Mouse (Mus musculus): ENCODE results near the gene Zfp568.
A peak's percentile ranks its signal among the peaks of the same experiment; 100 is the strongest.

The Zfp568 gene

DNA sequence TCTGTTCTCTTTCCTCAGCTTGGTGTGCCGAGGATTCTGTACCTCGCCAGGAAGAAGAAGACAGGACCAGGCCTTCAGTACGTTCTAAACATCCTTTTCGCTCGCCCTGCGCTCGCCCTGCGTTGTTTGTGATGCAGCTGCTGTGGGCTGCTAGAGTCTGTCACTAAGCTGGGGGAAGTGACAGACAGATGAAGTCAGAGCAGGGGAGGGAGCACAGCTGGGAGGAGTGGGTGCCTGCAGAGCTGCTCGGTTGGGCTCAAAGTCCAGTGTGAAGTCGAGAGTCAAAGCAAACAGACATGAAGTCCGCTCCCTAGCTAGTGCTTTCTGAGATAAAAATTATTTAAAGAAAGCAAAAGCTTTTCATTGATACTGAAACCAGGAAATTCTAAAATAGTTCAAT is 5.3 kb downstream of the Zfp568 start:
- DNase-seq (ENCODE audit: low spot score in 2 of 2): no peak

DNA sequence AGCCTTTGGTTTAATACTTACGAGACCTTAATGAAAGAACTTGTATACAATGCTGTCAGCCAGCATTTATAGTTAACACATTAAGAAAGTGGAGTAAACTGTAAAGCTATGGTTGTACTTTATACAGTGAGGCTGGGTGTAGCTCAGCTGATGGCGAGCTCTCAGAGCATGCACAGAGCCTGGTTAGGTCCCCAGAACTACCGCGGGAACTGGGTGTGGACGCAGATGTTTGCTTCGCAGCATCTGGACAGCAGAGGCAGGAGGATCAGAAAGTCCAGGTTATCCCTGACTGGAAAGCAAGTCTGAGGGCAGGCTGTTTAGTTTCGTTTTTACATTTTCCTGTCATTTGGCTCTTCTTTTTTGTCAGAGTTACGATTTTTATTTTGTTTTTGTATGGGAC is 8.9 kb downstream of the Zfp568 start:
- no peak for DNase-seq (ENCODE audit: low spot score in 2 of 2)

DNA sequence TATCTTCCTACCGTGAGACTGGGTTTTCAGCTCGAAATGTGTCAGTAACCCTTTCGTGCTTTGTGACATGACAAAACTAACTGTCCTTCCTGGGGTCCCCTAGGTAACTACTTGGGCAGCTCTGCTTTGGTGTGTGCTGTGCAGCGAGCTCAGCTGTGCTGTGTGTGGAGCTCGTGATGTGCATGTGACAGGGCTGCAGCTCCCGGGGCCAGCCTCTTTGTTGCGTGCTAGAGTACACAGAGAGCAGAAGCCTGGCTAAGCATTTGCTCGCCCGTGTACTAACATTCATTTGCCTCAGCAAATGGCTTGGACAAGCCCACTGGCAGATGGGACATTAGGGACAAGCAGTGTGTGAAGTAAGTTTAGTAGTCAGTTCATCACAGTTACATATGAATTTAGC is 9.6 kb downstream of the Zfp568 start:
- DNase-seq (ENCODE audit: low spot score in 2 of 2): no peak

- DNase-seq (ENCODE audit: low spot score in 2 of 2): no peak
Observed at GRCm38 (mm10) chr7:29995134-29995533, 11.4 kb downstream of the Zfp568 start.

DNA sequence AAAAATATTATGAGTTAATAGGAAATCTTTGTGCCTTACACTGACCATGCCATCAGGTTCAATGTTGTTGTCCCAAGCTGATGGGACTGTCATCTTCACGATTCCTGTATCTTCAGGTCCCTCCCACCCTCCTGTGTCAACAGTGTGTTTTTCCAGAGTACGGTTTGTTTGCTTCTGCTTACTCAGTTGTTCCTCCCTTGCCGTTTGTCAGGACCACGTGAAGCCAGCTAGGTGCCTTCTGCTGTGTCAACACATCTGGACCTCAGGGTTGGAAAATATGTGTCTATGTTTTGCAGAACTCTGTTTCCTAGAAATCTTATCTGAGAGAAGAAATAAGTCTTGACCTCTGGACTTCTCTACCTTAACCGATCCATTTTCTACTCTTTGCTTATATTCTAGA is 16.8 kb downstream of the Zfp568 start:
- DNase-seq (ENCODE audit: low spot score in 2 of 2): no peak

DNA sequence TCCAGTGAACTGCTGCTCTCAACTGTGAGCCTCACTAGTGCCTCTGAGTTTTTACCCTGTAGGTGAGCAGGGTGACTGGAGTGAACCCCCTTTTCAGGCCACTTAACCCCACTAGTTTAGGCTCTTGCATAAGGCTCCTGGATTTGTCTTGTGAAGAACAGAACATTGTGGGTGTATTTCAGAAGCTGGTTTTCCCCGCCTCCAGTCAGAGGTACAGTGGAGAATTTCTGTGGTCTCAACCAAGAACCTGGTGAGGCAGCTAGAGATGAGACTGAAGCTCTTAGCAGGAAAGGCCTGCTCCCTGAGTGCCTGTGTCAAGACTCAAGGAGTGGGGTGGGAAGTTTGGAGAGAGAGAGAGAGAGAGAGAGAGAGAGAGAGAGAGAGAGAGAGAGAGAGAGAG is 23.8 kb downstream of the Zfp568 start:
- no peak for DNase-seq (ENCODE audit: low spot score in 2 of 2)

DNA sequence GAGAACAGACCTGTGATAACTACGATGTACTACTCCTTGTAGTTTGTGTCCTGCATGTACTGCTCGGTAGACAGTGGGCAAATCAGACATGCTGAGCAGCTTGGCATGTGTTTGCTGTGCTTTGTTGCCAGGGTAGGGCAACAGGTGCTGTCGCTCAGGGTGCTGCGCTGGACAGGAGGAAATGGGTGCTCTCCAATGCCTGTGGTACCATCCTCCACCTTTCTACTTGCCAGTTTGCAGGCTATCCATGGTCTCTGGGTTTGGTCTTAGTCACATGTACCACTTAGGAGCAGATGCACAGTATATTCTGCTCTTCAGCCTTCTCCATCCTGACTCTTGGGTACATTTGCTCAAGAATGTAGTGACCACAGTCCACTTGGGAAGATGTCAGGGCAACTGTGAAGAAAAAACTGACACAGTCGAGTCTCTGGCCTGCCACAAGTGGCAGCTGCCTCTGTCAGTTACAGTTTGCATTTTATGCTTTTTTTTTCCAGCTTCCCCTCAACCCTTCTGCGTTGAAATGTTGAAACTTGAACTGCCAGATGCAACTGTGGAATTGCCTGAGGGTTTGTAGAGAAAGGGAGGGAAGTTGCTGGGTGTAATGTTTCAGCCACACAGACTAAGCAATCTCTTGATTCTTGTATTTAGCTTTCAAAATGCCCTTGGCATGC is 24.4 kb downstream of the Zfp568 start:
- DNase-seq (ENCODE audit: low spot score in 2 of 2): no peak

DNA sequence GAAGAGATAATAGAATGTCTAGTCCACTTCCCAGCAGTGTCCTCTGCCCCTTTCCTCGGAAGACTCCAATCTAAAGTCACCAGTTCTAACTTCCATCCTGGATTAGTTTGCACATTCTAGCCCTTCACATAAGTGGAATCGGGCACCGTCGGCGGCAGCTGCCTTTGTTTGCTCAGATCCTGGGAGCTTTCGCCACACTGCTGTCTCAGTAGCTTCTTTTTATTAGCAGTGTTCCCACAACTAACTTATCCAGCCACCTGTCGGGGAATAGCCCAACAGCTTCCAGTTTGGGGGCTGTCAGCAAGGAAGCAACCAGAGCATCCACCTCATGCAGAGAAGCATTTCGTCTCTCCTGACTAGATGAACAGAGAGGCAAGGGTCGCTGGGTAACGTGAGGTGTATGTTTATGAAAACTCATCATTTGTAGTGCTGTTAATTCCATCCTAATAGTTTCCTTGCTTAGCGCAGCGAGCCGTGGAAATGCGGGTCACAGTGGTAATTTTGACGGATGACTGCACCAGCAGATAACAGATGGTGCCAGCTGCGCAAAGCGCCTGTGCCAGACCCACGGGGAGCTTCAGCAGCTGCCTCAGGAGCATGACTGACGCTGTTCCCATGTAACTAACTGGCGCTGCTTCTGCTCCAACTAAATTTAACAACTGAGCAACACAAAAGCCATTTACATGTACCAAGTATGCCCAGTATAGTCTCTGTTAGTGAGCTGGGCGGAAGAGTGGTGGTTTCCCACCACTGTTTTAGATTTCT is 25.7 kb downstream of the Zfp568 start:
- DNase-seq (ENCODE audit: low spot score in 2 of 2): peak in 1 of 2 experiments; percentile 65

- DNase-seq (ENCODE audit: low spot score in 2 of 2): no peak
Observed at GRCm38 (mm10) chr7:30010551-30011195, 26.9 kb downstream of the Zfp568 start.

DNA sequence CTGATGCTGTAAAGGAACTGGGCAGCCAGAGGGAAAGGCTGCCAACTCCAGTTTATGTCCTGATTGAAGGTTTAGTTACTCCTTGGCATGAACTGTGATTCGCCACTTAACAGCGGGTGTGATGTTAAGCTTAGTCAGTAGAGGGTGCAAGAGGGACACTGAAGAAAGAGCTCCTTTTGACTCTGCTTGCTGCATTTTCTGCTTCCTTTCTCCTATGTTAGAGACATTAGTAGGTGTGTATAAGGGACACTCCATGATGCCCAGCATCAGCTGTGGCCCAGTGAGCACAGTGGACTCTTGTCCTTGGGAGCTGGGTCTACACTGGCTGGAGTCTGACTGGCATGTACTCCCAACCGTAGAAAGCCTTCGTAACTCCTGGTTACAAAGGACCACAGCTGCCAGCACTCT is 29.2 kb downstream of the Zfp568 start:
- DNase-seq (ENCODE audit: low spot score in 2 of 2): peak; percentile 38 to 57

DNA sequence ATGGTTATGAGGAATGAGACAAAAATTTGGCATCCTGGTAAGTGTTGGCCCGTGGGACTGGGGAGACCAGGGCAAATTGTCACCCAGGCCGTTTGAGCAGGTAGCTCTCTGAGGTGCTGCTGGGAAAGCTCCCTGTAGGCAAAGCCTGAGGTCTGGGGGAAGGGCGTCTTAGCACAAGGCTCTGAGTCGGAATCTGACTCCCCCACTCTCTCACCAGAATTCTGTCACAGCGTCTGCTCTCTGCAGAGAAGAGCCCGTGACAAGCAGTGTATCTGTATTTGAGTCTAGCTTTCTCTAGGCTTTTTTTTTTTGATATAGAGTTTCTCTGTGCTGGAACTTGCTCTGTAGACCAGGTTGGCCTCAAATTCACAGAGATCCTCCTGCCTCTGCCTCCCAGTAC is 33.5 kb downstream of the Zfp568 start:
- DNase-seq (ENCODE audit: low spot score in 2 of 2): no peak

- DNase-seq (ENCODE audit: low spot score in 2 of 2): no peak
Observed at GRCm38 (mm10) chr7:30019543-30019942, 35.8 kb downstream of the Zfp568 start.

DNA sequence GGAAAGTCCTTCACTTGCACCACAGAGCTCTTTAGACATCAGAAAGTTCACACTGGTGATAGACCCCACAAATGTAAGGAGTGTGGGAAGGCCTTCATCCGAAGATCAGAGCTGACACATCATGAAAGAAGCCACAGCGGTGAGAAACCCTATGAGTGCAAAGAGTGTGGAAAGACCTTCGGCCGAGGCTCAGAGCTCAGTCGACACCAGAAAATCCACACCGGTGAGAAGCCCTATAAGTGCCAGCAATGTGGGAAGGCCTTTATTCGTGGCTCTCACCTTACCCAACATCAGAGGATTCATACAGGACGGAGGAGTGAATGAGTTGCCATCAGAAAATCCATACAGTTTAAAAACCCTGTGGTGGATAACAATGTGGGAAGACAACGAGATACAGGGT is 39.6 kb downstream of the Zfp568 start:
- no peak for DNase-seq (ENCODE audit: low spot score in 2 of 2)

DNA sequence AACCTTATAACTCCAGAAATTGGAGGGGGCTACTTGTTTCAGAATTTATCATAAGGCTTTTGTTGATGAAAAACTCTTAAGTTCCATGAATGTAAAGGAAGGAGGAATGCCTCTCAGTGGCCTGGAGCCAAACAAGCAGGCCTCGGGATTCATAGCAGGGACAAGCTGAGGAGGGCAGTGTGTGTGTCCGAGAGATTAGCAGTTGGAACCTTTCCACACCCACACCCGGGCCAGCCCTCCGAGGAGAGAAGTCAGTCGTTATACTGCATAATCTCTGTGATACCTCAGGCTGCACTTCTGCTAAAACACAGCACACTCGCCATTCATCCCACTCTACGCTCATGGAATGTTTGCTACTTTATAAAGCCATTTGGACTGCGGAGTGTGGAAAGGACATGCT is 40.0 kb downstream of the Zfp568 start:
- no peak for DNase-seq (ENCODE audit: low spot score in 2 of 2)

- no peak for DNase-seq (ENCODE audit: low spot score in 2 of 2)
Observed at GRCm38 (mm10) chr7:30025358-30025757, 41.6 kb downstream of the Zfp568 start.

GRCm38 (mm10) chr7:30027331-30027730 is 43.6 kb downstream of the Zfp568 start:
- DNase-seq (ENCODE audit: low spot score in 2 of 2): no peak

GRCm38 (mm10) chr7:30028572-30028971 is 44.8 kb downstream of the Zfp568 start:
- DNase-seq (ENCODE audit: low spot score in 2 of 2): no peak

DNA sequence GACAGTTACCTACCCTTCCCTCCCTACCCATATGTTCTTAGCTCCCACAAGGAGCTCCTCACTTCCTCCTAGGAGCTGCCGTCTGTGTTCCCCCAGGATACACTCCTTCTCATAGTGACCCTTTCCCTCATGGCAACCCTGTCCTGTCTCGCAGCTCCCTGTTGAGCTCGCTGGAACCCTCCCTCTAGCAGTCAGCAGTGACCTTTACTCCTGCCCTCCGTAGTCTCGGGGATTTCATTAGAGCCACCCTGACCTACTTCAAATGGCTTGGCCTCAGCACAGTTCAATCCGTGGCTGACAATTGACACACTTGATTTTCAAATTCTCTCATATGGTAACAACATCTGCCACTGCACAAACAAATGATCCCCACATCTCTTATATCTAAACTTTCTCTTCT is 46.9 kb downstream of the Zfp568 start:
- no peak for DNase-seq (ENCODE audit: low spot score in 2 of 2)

- DNase-seq (ENCODE audit: low spot score in 2 of 2): no peak
Observed at GRCm38 (mm10) chr7:30031379-30031778, 47.6 kb downstream of the Zfp568 start.

DNA sequence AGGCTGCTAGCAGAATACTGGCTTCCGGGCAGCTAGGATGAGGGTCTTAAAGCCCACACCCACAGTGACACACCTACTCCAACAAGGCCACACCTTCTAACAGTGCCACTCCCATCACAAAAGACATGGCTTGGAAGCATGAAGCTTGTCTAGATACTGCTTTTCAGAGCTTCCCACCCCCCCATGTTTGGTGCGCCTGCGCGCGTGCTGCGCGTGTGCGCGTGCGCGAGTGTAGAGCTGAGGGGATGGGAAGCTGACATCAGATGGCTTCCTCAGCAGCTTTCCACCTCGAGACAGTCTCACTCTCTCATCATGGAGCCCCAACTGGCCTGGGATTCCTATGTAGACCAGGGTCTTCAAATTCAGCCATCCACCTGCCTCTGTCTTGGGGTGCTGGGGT is 50.6 kb downstream of the Zfp568 start:
- no peak for DNase-seq (ENCODE audit: low spot score in 2 of 2)

DNA sequence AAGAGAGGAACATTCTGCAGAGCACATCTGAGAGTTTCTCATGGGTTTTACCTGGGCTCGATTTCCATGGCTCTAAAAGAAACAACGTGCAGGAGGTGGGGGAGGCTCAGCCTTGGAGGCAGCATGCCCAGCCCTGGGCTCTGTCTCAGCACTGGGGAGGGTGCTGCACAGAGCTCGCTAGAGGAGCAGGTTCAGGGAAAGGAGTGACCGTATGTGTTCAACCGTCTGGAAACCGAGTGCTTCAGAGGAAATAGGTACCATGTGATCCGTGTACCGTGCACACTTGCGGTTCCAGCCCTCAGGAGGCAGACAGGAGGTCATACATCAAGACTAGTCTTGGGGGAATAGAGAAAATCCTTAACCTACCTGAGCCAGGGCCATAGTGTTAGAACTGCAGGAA is 60.6 kb downstream of the Zfp568 start:
- DNase-seq (ENCODE audit: low spot score in 2 of 2): no peak

DNA sequence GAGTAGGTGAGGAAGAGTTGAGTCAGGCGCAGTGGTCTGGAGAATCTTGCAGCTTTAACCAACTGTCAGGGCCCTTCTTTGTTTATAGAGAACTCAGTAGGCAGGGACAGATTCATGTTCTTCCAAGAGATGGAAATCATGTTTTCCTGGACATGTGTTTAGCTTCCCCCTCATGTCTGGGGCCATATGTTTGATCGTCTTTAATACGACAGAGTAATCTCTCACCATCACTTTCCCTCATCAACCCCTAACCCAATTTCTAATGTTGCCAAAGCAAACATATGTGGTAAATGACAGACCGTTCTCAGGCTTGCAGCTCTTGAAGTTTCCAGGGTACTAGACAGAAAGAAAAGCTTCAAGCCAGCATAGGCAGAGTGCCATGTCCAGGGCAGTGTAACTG is 64.4 kb downstream of the Zfp568 start:
- DNase-seq (ENCODE audit: low spot score in 2 of 2): no peak
